Mouse (Mus musculus) forebrain, embryonic 11.5 days (tissue): ENCODE results near the gene Akt3. TPM values are rescaled to one million over a fixed set of nuclear protein-coding genes. Genes with fewer than 3 reads are reported as not detected.

ENCODE experiments used
- ATAC-seq: fragments of 200-750 bp; cut with Nextera tagmentation; replicated peaks from 2 replicates; pipeline ENCODE4 v1.8.0; 2017; ENCODE audit warnings: moderate TSS enrichment; ENCODE audit not compliant: low FRiP score
- DNase-seq: peaks from one replicate; pipeline ENCODE4 v3.0.0-alpha.2; 2017; ENCODE audit warnings: low spot score
- H3K27ac ChIP-seq: fragments of 300-500 bp; sonication (generic); 2 replicates; pipeline ENCODE4 v1.5.1; 2014; ENCODE audit warnings: low read depth, low read length
- H3K27me3 ChIP-seq: fragments of 300-500 bp; sonication (generic); 2 replicates; pipeline ENCODE4 v1.6.1; 2014; ENCODE audit warnings: mild to moderate bottlenecking, low read length, mixed read lengths; ENCODE audit not compliant: control insufficient read depth, insufficient read depth
- H3K36me3 ChIP-seq: fragments of 300-500 bp; sonication (generic); 2 replicates; pipeline ENCODE4 v1.6.1; 2014; ENCODE audit warnings: mild to moderate bottlenecking, low read length, moderate library complexity, mixed read lengths; ENCODE audit not compliant: control insufficient read depth, insufficient read depth
- H3K4me1 ChIP-seq: fragments of 300-500 bp; sonication (generic); replicated peaks from 2 replicates; pipeline ENCODE4 v1.6.1; 2014; ENCODE audit warnings: low read length, mixed read lengths; ENCODE audit not compliant: control insufficient read depth, insufficient read depth
- H3K4me2 ChIP-seq: fragments of 300-500 bp; sonication (generic); 2 replicates; pipeline ENCODE4 v1.6.1; 2014; ENCODE audit warnings: low read depth, mild to moderate bottlenecking, low read length, moderate library complexity, mixed read lengths; ENCODE audit not compliant: severe bottlenecking
- H3K4me3 ChIP-seq: fragments of 300-500 bp; sonication (generic); 2 replicates; pipeline ENCODE4 v1.5.1; 2014; ENCODE audit warnings: low read depth, low read length
- H3K9ac ChIP-seq: fragments of 300-500 bp; sonication (generic); 2 replicates; pipeline ENCODE4 v1.6.1; 2014; ENCODE audit warnings: low read length
- H3K9me3 ChIP-seq: fragments of 300-500 bp; sonication (generic); 2 replicates; pipeline ENCODE4 v1.6.1; 2016; ENCODE audit warnings: low read length, mixed read lengths; ENCODE audit not compliant: control insufficient read depth
- WGBS: fragments of 180-500 bp; shearing (Covaris S2); extraction: QIAGEN DNeasy Blood & Tissue Kit; methylation state at CpG from one replicate; pipeline ENCODE4 v1.1.7; 2014; 5-methylcytosine and 5-hydroxymethylcytosine counted together
- polyA plus RNA-seq: library from polyadenylated mRNA; unstranded; fragments of >200 nt; fragmentation: Nextera tagmentation; extraction: Ambion mirVana; gene quantifications from 2 replicates; pipeline ENCODE4 v1.2.1, GENCODE M21; 2014

Gene Akt3
- polyA plus RNA-seq, 1 experiment from 2014 or later: 21.0 TPM

- Histone ChIP-seq H3K27me3 (no peaks in the 10 kb centered on the region), H3K4me1 (peaks cover 49% of the 10 kb centered on the region), H3K4me2 (peak overlapping the region; percentile 26; the same call in 1 of the 2 replicates), H3K36me3 (no peaks in the 10 kb centered on the region), H3K4me3 (no peak overlapping the region), H3K27ac (peak overlapping the region; percentile 82), H3K9ac (peak overlapping the region; percentile 36; the same call in 1 of the 2 replicates), H3K9me3 (no peaks in the 10 kb centered on the region)
- ATAC-seq (no peak), DNase-seq (peak; percentile 63)
- 21% methylated on average over 16 of the region's 16 CpGs for WGBS
These were observed 261.3 kb downstream of the Akt3 start for GRCm38 (mm10) chr1:176996630-176997201.

GRCm38 (mm10) chr1:176996166-176996565 lies 261.8 kb downstream of the Akt3 start:
- no peaks in the 10 kb centered on the region for H3K27me3 ChIP-seq
- H3K27ac ChIP-seq: peak overlapping the region; percentile 82; the same call in 1 of the 2 replicates
- no peaks in the 10 kb centered on the region for H3K36me3 ChIP-seq
- H3K4me2 ChIP-seq: no peak overlapping the region
- WGBS: 48% methylated on average over 3 of the region's 3 CpGs
- H3K9ac ChIP-seq: no peak overlapping the region; the same call in 1 of the 2 replicates
- no peaks in the 10 kb centered on the region for H3K9me3 ChIP-seq
- DNase-seq (no peak), ATAC-seq (no peak)
- H3K4me3 ChIP-seq: no peak overlapping the region
- H3K4me1 ChIP-seq: peaks cover 49% of the 10 kb centered on the region

GRCm38 (mm10) chr1:176995419-176995775 lies 262.6 kb downstream of the Akt3 start:
- Histone ChIP-seq H3K4me3 (no peak overlapping the region), H3K4me2 (no peak overlapping the region), H3K9ac (no peak overlapping the region), H3K27me3 (no peaks in the 10 kb centered on the region), H3K36me3 (no peaks in the 10 kb centered on the region), H3K27ac (peak overlapping the region; percentile 84), H3K4me1 (peaks cover 49% of the 10 kb centered on the region), H3K9me3 (no peaks in the 10 kb centered on the region)
- DNase-seq: no peak
- WGBS: 75% methylated on average over 4 of the region's 4 CpGs
- no peak for ATAC-seq

- H3K36me3 ChIP-seq: no peaks in the 10 kb centered on the region
- DNase-seq: peak; percentile 61
- H3K9me3 ChIP-seq: no peaks in the 10 kb centered on the region
- peak overlapping the region; percentile 84 for H3K27ac ChIP-seq
- peaks cover 47% of the 10 kb centered on the region for H3K4me1 ChIP-seq
- peak overlapping the region; percentile 44 for H3K9ac ChIP-seq
- no peaks in the 10 kb centered on the region for H3K27me3 ChIP-seq
- no peak overlapping the region for H3K4me3 ChIP-seq
- WGBS: 9% methylated on average over 11 of the region's 11 CpGs
- peak; percentile 31; the same call in 1 of the 2 replicates for ATAC-seq
- H3K4me2 ChIP-seq: 0 out of 2 replicates have a peak overlapping the region, but pooled peaks have one; percentile 2
These were observed 263.1 kb downstream of the Akt3 start for GRCm38 (mm10) chr1:176994707-176995418.

- Histone ChIP-seq H3K36me3 (no peaks in the 10 kb centered on the region), H3K4me3 (no peak overlapping the region), H3K9me3 (no peaks in the 10 kb centered on the region), H3K4me1 (peaks cover 41% of the 10 kb centered on the region), H3K9ac (peak overlapping the region; percentile 13; the same call in 1 of the 2 replicates), H3K27ac (peak overlapping the region; percentile 84), H3K27me3 (no peaks in the 10 kb centered on the region), H3K4me2 (peak overlapping the region; percentile 2; the same call in 1 of the 2 replicates)
- DNase-seq (peak; percentile 67), ATAC-seq (peak; percentile 66)
- 12% methylated on average over 7 of the region's 7 CpGs for WGBS
These were observed 263.9 kb downstream of the Akt3 start for GRCm38 (mm10) chr1:176994087-176994486.

- no peak for ATAC-seq
- peak overlapping the region; percentile 13; the same call in 1 of the 2 replicates for H3K9ac ChIP-seq
- WGBS: 83% methylated on average over 18 of the region's 18 CpGs
These were observed 264.6 kb downstream of the Akt3 start for GRCm38 (mm10) chr1:176993141-176994010.

GRCm38 (mm10) chr1:176992517-176992916 lies 265.5 kb downstream of the Akt3 start:
- DNase-seq (no peak), ATAC-seq (no peak)
- Histone ChIP-seq H3K36me3 (no peaks in the 10 kb centered on the region), H3K9me3 (no peaks in the 10 kb centered on the region), H3K4me1 (peaks cover 31% of the 10 kb centered on the region), H3K4me2 (no peak overlapping the region), H3K27me3 (no peaks in the 10 kb centered on the region), H3K27ac (no peak overlapping the region), H3K9ac (no peak overlapping the region), H3K4me3 (no peak overlapping the region)
- 18% methylated on average over 8 of the region's 8 CpGs for WGBS

More at GRCm38 (mm10) chr1:176993141-176994010, 264.6 kb downstream of the Akt3 start:
- H3K4me1 ChIP-seq: peaks cover 40% of the 10 kb centered on the region
- no peak for DNase-seq
- no peaks in the 10 kb centered on the region for H3K9me3 ChIP-seq
- H3K4me2 ChIP-seq: no peak overlapping the region; the same call in 1 of the 2 replicates
- no peaks in the 10 kb centered on the region for H3K36me3 ChIP-seq
- no peaks in the 10 kb centered on the region for H3K27me3 ChIP-seq
- no peak overlapping the region for H3K4me3 ChIP-seq
- H3K27ac ChIP-seq: peak overlapping the region; percentile 84

GRCm38 (mm10) chr1:176991473-176991872 lies 266.5 kb downstream of the Akt3 start:
- Histone ChIP-seq H3K9ac (no peak overlapping the region), H3K27ac (no peak overlapping the region), H3K4me3 (no peak overlapping the region), H3K36me3 (no peaks in the 10 kb centered on the region), H3K4me1 (peaks cover 24% of the 10 kb centered on the region), H3K4me2 (no peak overlapping the region), H3K9me3 (no peaks in the 10 kb centered on the region), H3K27me3 (no peaks in the 10 kb centered on the region)
- 94% methylated on average over 4 of the region's 4 CpGs for WGBS
- DNase-seq (no peak), ATAC-seq (no peak)
